ENCODE assay signal across 11 mouse cellular contexts in genomic region chr3:93551950-93552901, GRCm38 (mm10). TPM values are rescaled to one million over a fixed set of nuclear protein-coding genes. Genes with fewer than 3 reads are reported as not detected.
DNase-seq lines count a peak whose midpoint lies in the region; ATAC-seq lines count a peak whose summit lies in the region.
"Had no signal": no experiment of that assay in that cellular context is flagged by ENCODE, and none has a peak within 500 bp of the region (broad histone marks: within the 10 kb centered on the region; RNA-seq: fewer than 3 reads in every experiment).

No protein-coding gene starts in this region.

- intact Hi-C loops in heart, postnatal 10 days (cut with DNase I): no loop called here

- peak; percentile 19 to 30 for DNase-seq in heart, adult 18-20 months
- DNase-seq in heart, postnatal 10 days: no peak
- DNase-seq in MEL-GATA-1-ER (ENCODE audit: extremely low read depth, low read depth) (peak; percentile 92), liver (peak; percentile 8)
- peak; percentile 37 for DNase-seq in naive thymus-derived CD4-positive, alpha-beta T cell, adult 2 months (ENCODE audit: low read depth)
- no peak for DNase-seq in hindbrain, embryonic 11.5 days (ENCODE audit: low spot score)
- DNase-seq in ovary, postnatal 14 days (ENCODE audit: low spot score): no peak
- DNase-seq in lung, adult 18-20 months: no peak
- DNase-seq: cerebellum, postnatal 14 days; heart, adult 2 months; heart, postnatal 36 days had no signal

- H3K27ac ChIP-seq in hindbrain, embryonic 11.5 days (ENCODE audit: low read depth, low read length): no peak overlapping the region
- H3K27ac ChIP-seq: heart, adult 2 months had no signal

- no peak overlapping the region for H3K4me2 ChIP-seq in hindbrain, embryonic 11.5 days (replicated peaks; ENCODE audit: low read depth, low read length)

- no peak for ATAC-seq in hindbrain, embryonic 11.5 days (ENCODE audit: low FRiP score)

- no peaks in the 10 kb centered on the region for H3K4me1 ChIP-seq in hindbrain, embryonic 11.5 days (replicated peaks; ENCODE audit: control insufficient read depth, insufficient read depth, low read length)

- H3K9ac ChIP-seq in hindbrain, embryonic 11.5 days (ENCODE audit: low read depth, low read length): no peak overlapping the region

- H3K27me3 ChIP-seq in hindbrain, embryonic 11.5 days (ENCODE audit: control insufficient read depth, insufficient read depth, low read length): no peaks in the 10 kb centered on the region; the same call in 1 of the 2 replicates

- WGBS in hindbrain, embryonic 11.5 days: 85% methylated on average over 5 of the region's 5 CpGs

- H3K4me3 ChIP-seq in hindbrain, embryonic 11.5 days (ENCODE audit: low read depth, low read length): no peak overlapping the region
- H3K4me3 ChIP-seq: heart, adult 2 months had no signal

- no peaks in the 10 kb centered on the region for H3K9me3 ChIP-seq in hindbrain, embryonic 11.5 days (ENCODE audit: control insufficient read depth, low read length)

- H3K36me3 ChIP-seq in hindbrain, embryonic 11.5 days (ENCODE audit: control insufficient read depth, insufficient read depth, low read length): no peaks in the 10 kb centered on the region

RNA-seq across cellular contexts. Expression of gene S100a10, which starts 2.7 kb away (rescaled TPM):
- total RNA-seq in heart, adult 18-20 months (2021): 100 to 1,000 TPM in 1 of 2 experiments, 10 to 100 TPM in 1; 92.1 to 100 TPM
- 100 to 1,000 TPM; 143 to 197 TPM for total RNA-seq in heart, postnatal 10 days (2021)
- polyA plus RNA-seq in hindbrain, embryonic 11.5 days (2014; fragmentation: Nextera tagmentation; extraction: Ambion mirVana): 194 and 197 TPM in 2 replicates

RNA-seq across cellular contexts. Expression of gene S100a11, which starts 31.9 kb away (rescaled TPM):
- 10 to 100 TPM; 52.4 to 78.2 TPM for total RNA-seq in heart, adult 18-20 months (2021)
- 100 to 1,000 TPM; 212 to 217 TPM for total RNA-seq in heart, postnatal 10 days (2021)
- 402 and 542 TPM in 2 replicates for polyA plus RNA-seq in hindbrain, embryonic 11.5 days (2014; fragmentation: Nextera tagmentation; extraction: Ambion mirVana)

Comparison
In these comparisons a context has a peak if more than half of its experiments do, and no peak if none do; other contexts are left out.
1. DNase-seq: peak in heart, adult 18-20 months (2 of 2), MEL-GATA-1-ER (single experiment), liver (single experiment) and naive thymus-derived CD4-positive, alpha-beta T cell, adult 2 months (single experiment); none in heart, postnatal 10 days (0 of 2), hindbrain, embryonic 11.5 days (single experiment), ovary, postnatal 14 days (single experiment) and lung, adult 18-20 months (0 of 2).